Mouse (Mus musculus): ENCODE data around the gene Prss35. TPM values are rescaled to one million over a fixed set of nuclear protein-coding genes. Genes with fewer than 3 reads are reported as not detected.

The Prss35 gene
- total RNA-seq, 1 experiment = 9.4 TPM

GRCm38 (mm10) chr9:86717119-86717518, 26.3 kb upstream of the Prss35 start:
- Histone ChIP-seq H3K9me3 (ENCODE audit: control insufficient read depth, insufficient read depth, low read depth, low read length) (no peaks in the 10 kb centered on the region), H3K4me3 (ENCODE audit: insufficient read depth in 1 of 2, low read depth in 1 of 2, low read length in 2 of 2, poor library complexity in 1 of 2, severe bottlenecking in 1 of 2) (no peak overlapping the region), H3K4me1 (ENCODE audit: control insufficient read depth in 2 of 2, insufficient read depth in 2 of 2, low read length in 2 of 2, poor library complexity in 1 of 2) (peaks cover 3 to 4% of the 10 kb centered on the region in 2 experiments; a peak in 1 of 4 replicates), H3K36me3 (ENCODE audit: control insufficient read depth, insufficient read depth, low read length, poor library complexity, severe bottlenecking) (no peaks in the 10 kb centered on the region), H3K27ac (ENCODE audit: insufficient read depth, low read depth, low read length, poor library complexity, severe bottlenecking) (no peak overlapping the region), H3K9ac (ENCODE audit: insufficient read depth, low read depth, low read length, poor library complexity, severe bottlenecking) (no peak overlapping the region)
- DNase-seq (ENCODE audit: low read depth, low spot score) = no peak
- no peak for TF ChIP-seq CHD2 (IDR thresholded peaks at IDR 0.05; ENCODE audit: low read depth, low read length)
- TF ChIP-seq ZC3H11A (IDR thresholded peaks at IDR 0.05; ENCODE audit: borderline replicate concordance, low read depth, low read length) = no peak
- no peak for TF ChIP-seq ZNF384 (IDR thresholded peaks at IDR 0.05; ENCODE audit: low read depth, low read length)
- TF ChIP-seq MAFK (IDR thresholded peaks at IDR 0.05; ENCODE audit: insufficient read depth, low read depth, low read length) = no peak
- no peak for TF ChIP-seq HCFC1 (IDR thresholded peaks at IDR 0.05; ENCODE audit: borderline replicate concordance, insufficient read depth, low read length)
- in situ Hi-C loops (cut with MboI; ENCODE audit: low sequenced_read_pairs in 2 of 2, unreplicated experiment in 2 of 2) = no loop called here

- Histone ChIP-seq H3K27ac (ENCODE audit: insufficient read depth, low read depth, low read length, poor library complexity, severe bottlenecking) (no peak overlapping the region), H3K4me3 (ENCODE audit: insufficient read depth in 1 of 2, low read depth in 1 of 2, low read length in 2 of 2, poor library complexity in 1 of 2, severe bottlenecking in 1 of 2) (no peak overlapping the region), H3K9me3 (ENCODE audit: control insufficient read depth, insufficient read depth, low read depth, low read length) (no peaks in the 10 kb centered on the region), H3K36me3 (ENCODE audit: control insufficient read depth, insufficient read depth, low read length, poor library complexity, severe bottlenecking) (no peaks in the 10 kb centered on the region), H3K4me1 (ENCODE audit: control insufficient read depth in 2 of 2, insufficient read depth in 2 of 2, low read length in 2 of 2, poor library complexity in 1 of 2) (peaks cover 3 to 6% of the 10 kb centered on the region in 2 experiments; a peak in 3 of 4 replicates), H3K9ac (ENCODE audit: insufficient read depth, low read depth, low read length, poor library complexity, severe bottlenecking) (no peak overlapping the region)
- in situ Hi-C loops (cut with MboI; ENCODE audit: low sequenced_read_pairs in 2 of 2, unreplicated experiment in 2 of 2) = no loop called here
- TF ChIP-seq CHD2 (IDR thresholded peaks at IDR 0.05; ENCODE audit: low read depth, low read length) (no peak), MAFK (IDR thresholded peaks at IDR 0.05; ENCODE audit: insufficient read depth, low read depth, low read length) (no peak), ZC3H11A (IDR thresholded peaks at IDR 0.05; ENCODE audit: borderline replicate concordance, low read depth, low read length) (no peak), HCFC1 (IDR thresholded peaks at IDR 0.05; ENCODE audit: borderline replicate concordance, insufficient read depth, low read length) (no peak), ZNF384 (IDR thresholded peaks at IDR 0.05; ENCODE audit: low read depth, low read length) (no peak)
- no peak for DNase-seq (ENCODE audit: low read depth, low spot score)
Measured at GRCm38 (mm10) chr9:86720227-86720626, 23.2 kb upstream of the Prss35 start.

GRCm38 (mm10) chr9:86720794-86721193, 22.7 kb upstream of the Prss35 start:
- Histone ChIP-seq H3K9ac (ENCODE audit: insufficient read depth, low read depth, low read length, poor library complexity, severe bottlenecking) (no peak overlapping the region), H3K27ac (ENCODE audit: insufficient read depth, low read depth, low read length, poor library complexity, severe bottlenecking) (no peak overlapping the region; the same call in 1 of the 2 replicates), H3K4me1 (ENCODE audit: control insufficient read depth in 2 of 2, insufficient read depth in 2 of 2, low read length in 2 of 2, poor library complexity in 1 of 2) (peaks cover 7% of the 10 kb centered on the region in 2 experiments; a peak in 3 of 4 replicates), H3K4me3 (ENCODE audit: insufficient read depth in 1 of 2, low read depth in 1 of 2, low read length in 2 of 2, poor library complexity in 1 of 2, severe bottlenecking in 1 of 2) (no peak overlapping the region), H3K36me3 (ENCODE audit: control insufficient read depth, insufficient read depth, low read length, poor library complexity, severe bottlenecking) (no peaks in the 10 kb centered on the region), H3K9me3 (ENCODE audit: control insufficient read depth, insufficient read depth, low read depth, low read length) (no peaks in the 10 kb centered on the region)
- TF ChIP-seq CHD2 (IDR thresholded peaks at IDR 0.05; ENCODE audit: low read depth, low read length) = no peak
- no peak for TF ChIP-seq ZNF384 (IDR thresholded peaks at IDR 0.05; ENCODE audit: low read depth, low read length)
- TF ChIP-seq HCFC1 (IDR thresholded peaks at IDR 0.05; ENCODE audit: borderline replicate concordance, insufficient read depth, low read length) = no peak
- no peak for TF ChIP-seq ZC3H11A (IDR thresholded peaks at IDR 0.05; ENCODE audit: borderline replicate concordance, low read depth, low read length)
- no peak for TF ChIP-seq MAFK (IDR thresholded peaks at IDR 0.05; ENCODE audit: insufficient read depth, low read depth, low read length)
- no peak for DNase-seq (ENCODE audit: low read depth, low spot score)
- in situ Hi-C loops (cut with MboI; ENCODE audit: low sequenced_read_pairs in 2 of 2, unreplicated experiment in 2 of 2) = no loop called here

GRCm38 (mm10) chr9:86725066-86725465, 18.4 kb upstream of the Prss35 start:
- no peaks in the 10 kb centered on the region for H3K36me3 ChIP-seq (ENCODE audit: control insufficient read depth, insufficient read depth, low read length, poor library complexity, severe bottlenecking)
- peaks cover 7% of the 10 kb centered on the region in 2 experiments; a peak in 3 of 4 replicates for H3K4me1 ChIP-seq (ENCODE audit: control insufficient read depth in 2 of 2, insufficient read depth in 2 of 2, low read length in 2 of 2, poor library complexity in 1 of 2)
- in situ Hi-C loops (cut with MboI; ENCODE audit: low sequenced_read_pairs in 2 of 2, unreplicated experiment in 2 of 2) = no loop called here
- H3K27ac ChIP-seq (ENCODE audit: insufficient read depth, low read depth, low read length, poor library complexity, severe bottlenecking) = no peak overlapping the region
- no peaks in the 10 kb centered on the region for H3K9me3 ChIP-seq (ENCODE audit: control insufficient read depth, insufficient read depth, low read depth, low read length)
- no peak overlapping the region for H3K4me3 ChIP-seq (ENCODE audit: insufficient read depth in 1 of 2, low read depth in 1 of 2, low read length in 2 of 2, poor library complexity in 1 of 2, severe bottlenecking in 1 of 2)
- TF ChIP-seq CHD2 (IDR thresholded peaks at IDR 0.05; ENCODE audit: low read depth, low read length) (no peak), ZC3H11A (IDR thresholded peaks at IDR 0.05; ENCODE audit: borderline replicate concordance, low read depth, low read length) (no peak), ZNF384 (IDR thresholded peaks at IDR 0.05; ENCODE audit: low read depth, low read length) (no peak), HCFC1 (IDR thresholded peaks at IDR 0.05; ENCODE audit: borderline replicate concordance, insufficient read depth, low read length) (no peak), MAFK (IDR thresholded peaks at IDR 0.05; ENCODE audit: insufficient read depth, low read depth, low read length) (no peak)
- H3K9ac ChIP-seq (ENCODE audit: insufficient read depth, low read depth, low read length, poor library complexity, severe bottlenecking) = no peak overlapping the region
- DNase-seq (ENCODE audit: low read depth, low spot score) = no peak

Measured in ES-E14 (cell line).